In genomic region chr13:96131050-96131449, GRCm38 (mm10) we compare ENCODE assay signal across 8 mouse cellular contexts. TPM values are rescaled to one million over a fixed set of nuclear protein-coding genes. Genes with fewer than 3 reads are reported as not detected.
DNase-seq lines count a peak whose midpoint lies in the region.

No protein-coding gene starts in this region.

- DNase-seq in thymus, postnatal 4 days = peak; percentile 8
- DNase-seq in thymus, adult 18-20 months = no peak
- peak; percentile 79 to 88 for DNase-seq in cerebellum, postnatal 25 days
- peak; percentile 48 to 63 for DNase-seq in frontal cortex, postnatal 14 days (ENCODE audit: low spot score in 2 of 2)
- peak; percentile 39 to 60 for DNase-seq in left cerebral cortex, adult 8-10 months (ENCODE audit: low spot score in 2 of 2)
- peak; percentile 70 for DNase-seq in neural tube, embryonic 10.5 days (ENCODE audit: extremely low spot score, low spot score)
- no peak for DNase-seq in spleen, adult 18-20 months
- no peak for DNase-seq in urinary bladder, postnatal 4 days (ENCODE audit: low spot score in 2 of 2)

RNA-seq across cellular contexts. Expression of gene Sv2c, which starts 1.3 kb away (rescaled TPM):
- 10 to 100 TPM; 52.8 to 65.0 (median 57.0) TPM for total RNA-seq in left cerebral cortex, adult 8-10 months (2022)

RNA-seq across cellular contexts. Expression of gene Gm17190, which starts 49.2 kb away (rescaled TPM):
- total RNA-seq in left cerebral cortex, adult 8-10 months (2022) = not detected

RNA-seq across cellular contexts. Expression of gene Gm20075, which starts 49.9 kb away (rescaled TPM):
- 10 to 100 TPM; 25.5 to 33.6 (median 28.0) TPM for total RNA-seq in left cerebral cortex, adult 8-10 months (2022)

Comparison
In these comparisons a context has a peak if more than half of its experiments do, and no peak if none do; other contexts are left out.
1. DNase-seq: peak in thymus, postnatal 4 days (single experiment), cerebellum, postnatal 25 days (2 of 2), frontal cortex, postnatal 14 days (2 of 2), left cerebral cortex, adult 8-10 months (2 of 2) and neural tube, embryonic 10.5 days (single experiment); none in thymus, adult 18-20 months (0 of 2), spleen, adult 18-20 months (0 of 2) and urinary bladder, postnatal 4 days (0 of 2).